Mouse (Mus musculus) intestine, postnatal 0 days (tissue): ENCODE measurements at regions not wholly inside any gene's neighbourhood (a gene's known extent, or its start where the extent isn't known, plus 50 kb on each side); places are given as distances from the start of the nearest gene placed in this dataset.
A peak's percentile ranks its signal among the peaks of the same experiment; 100 is the strongest.

Experiments used
- ATAC-seq: fragments of 200-750 bp; cut with Nextera tagmentation; 2 replicates; pipeline ENCODE4 v1.8.0; 2017; ENCODE audit warnings: mild to moderate bottlenecking, moderate TSS enrichment, moderate library complexity
- H3K27ac ChIP-seq: fragments of 300-500 bp; sonication (generic); 2 replicates; pipeline ENCODE4 v1.5.1; 2014; ENCODE audit warnings: mild to moderate bottlenecking, low read depth, low read length, moderate library complexity
- H3K27me3 ChIP-seq: fragments of 300-500 bp; sonication (generic); replicated peaks from 2 replicates; pipeline ENCODE4 v1.6.1; 2014; ENCODE audit warnings: low read length, mixed read lengths; ENCODE audit not compliant: control insufficient read depth, insufficient read depth
- H3K36me3 ChIP-seq: fragments of 300-500 bp; sonication (generic); 2 replicates; pipeline ENCODE4 v1.6.1; 2014; ENCODE audit warnings: mild to moderate bottlenecking, moderate library complexity; ENCODE audit not compliant: control insufficient read depth, insufficient read depth
- H3K4me1 ChIP-seq: fragments of 300-500 bp; sonication (generic); replicated peaks from 2 replicates; pipeline ENCODE4 v1.6.1; 2014; ENCODE audit warnings: antibody characterized with exemption, low read length, mixed read lengths; ENCODE audit not compliant: control insufficient read depth, insufficient read depth
- H3K4me2 ChIP-seq: fragments of 300-500 bp; sonication (generic); replicated peaks from 2 replicates; pipeline ENCODE4 v1.6.1; 2014; ENCODE audit warnings: low read depth, mild to moderate bottlenecking, moderate library complexity
- H3K4me3 ChIP-seq: fragments of 300-500 bp; sonication (generic); 2 replicates; pipeline ENCODE4 v1.5.1; 2014; ENCODE audit warnings: low read depth, low read length
- H3K9ac ChIP-seq: fragments of 300-500 bp; sonication (generic); 2 replicates; pipeline ENCODE4 v1.6.1; 2014; ENCODE audit warnings: mild to moderate bottlenecking, low read depth, low read length
- H3K9me3 ChIP-seq: fragments of 300-500 bp; sonication (generic); 2 replicates; pipeline ENCODE4 v1.6.1; 2016; ENCODE audit warnings: mixed run types; ENCODE audit not compliant: control insufficient read depth
- CTCF ChIP-seq: sonication (generic); IDR thresholded peaks from 2 replicates; pipeline ENCODE4 v1.5.1; 2016; ENCODE audit warnings: low read depth, mild to moderate bottlenecking, control low read depth, antibody characterized with exemption, moderate library complexity
- WGBS: fragments of 180-500 bp; shearing (Covaris S2); extraction: QIAGEN DNeasy Blood & Tissue Kit; methylation state at CpG from one replicate; pipeline ENCODE4 v1.1.7; 2014; 5-methylcytosine and 5-hydroxymethylcytosine counted together

- Histone ChIP-seq H3K36me3 (no peaks in the 10 kb centered on the region), H3K27me3 (no peaks in the 10 kb centered on the region), H3K4me2 (no peak overlapping the region), H3K4me1 (no peaks in the 10 kb centered on the region), H3K9ac (no peak overlapping the region), H3K27ac (no peak overlapping the region), H3K9me3 (no peaks in the 10 kb centered on the region), H3K4me3 (no peak overlapping the region)
- no peak for TF ChIP-seq CTCF
- ATAC-seq = no peak
- 95% methylated on average over 1 of the region's 1 CpGs for WGBS
These were observed 98.2 kb downstream of the Rpl36a-ps1 start for GRCm38 (mm10) chr14:98895933-98896332.

GRCm38 (mm10) chr14:98892670-98893069 lies 101.4 kb downstream of the Rpl36a-ps1 start:
- no peak overlapping the region for H3K9ac ChIP-seq
- H3K4me2 ChIP-seq = no peak overlapping the region
- WGBS = 55% methylated on average over 3 of the region's 3 CpGs
- no peak for ATAC-seq
- H3K4me3 ChIP-seq = no peak overlapping the region
- H3K4me1 ChIP-seq = no peaks in the 10 kb centered on the region
- no peaks in the 10 kb centered on the region for H3K36me3 ChIP-seq
- H3K27ac ChIP-seq = no peak overlapping the region
- TF ChIP-seq CTCF = no peak
- H3K27me3 ChIP-seq = no peaks in the 10 kb centered on the region
- no peaks in the 10 kb centered on the region for H3K9me3 ChIP-seq

GRCm38 (mm10) chr14:98891252-98891947 lies 102.7 kb downstream of the Rpl36a-ps1 start:
- 66% methylated on average over 5 of the region's 5 CpGs for WGBS
- H3K27me3 ChIP-seq = no peaks in the 10 kb centered on the region
- H3K4me1 ChIP-seq = no peaks in the 10 kb centered on the region

GRCm38 (mm10) chr14:98887588-98887987 lies 106.5 kb downstream of the Rpl36a-ps1 start:
- Histone ChIP-seq H3K9me3 (no peaks in the 10 kb centered on the region), H3K9ac (no peak overlapping the region), H3K4me1 (no peaks in the 10 kb centered on the region), H3K36me3 (no peaks in the 10 kb centered on the region), H3K4me3 (no peak overlapping the region), H3K4me2 (no peak overlapping the region), H3K27me3 (no peaks in the 10 kb centered on the region), H3K27ac (no peak overlapping the region)
- TF ChIP-seq CTCF = no peak
- WGBS = 81% methylated on average over 2 of the region's 2 CpGs
- no peak for ATAC-seq

More at GRCm38 (mm10) chr14:98891252-98891947, 102.7 kb downstream of the Rpl36a-ps1 start:
- Histone ChIP-seq H3K36me3 (no peaks in the 10 kb centered on the region), H3K27ac (no peak overlapping the region), H3K9ac (no peak overlapping the region), H3K4me2 (no peak overlapping the region), H3K4me3 (0 out of 2 replicates have a peak overlapping the region, but pooled peaks have one; percentile 5), H3K9me3 (no peaks in the 10 kb centered on the region)
- ATAC-seq = no peak
- TF ChIP-seq CTCF = no peak

GRCm38 (mm10) chr14:98886982-98887381 lies 107.1 kb downstream of the Rpl36a-ps1 start:
- WGBS = 13% methylated on average over 1 of the region's 1 CpGs
- Histone ChIP-seq H3K9me3 (no peaks in the 10 kb centered on the region), H3K27me3 (no peaks in the 10 kb centered on the region), H3K9ac (no peak overlapping the region), H3K36me3 (no peaks in the 10 kb centered on the region), H3K27ac (no peak overlapping the region), H3K4me1 (no peaks in the 10 kb centered on the region), H3K4me2 (no peak overlapping the region), H3K4me3 (no peak overlapping the region)
- peak; percentile 60 for TF ChIP-seq CTCF
- no peak for ATAC-seq

- 71% methylated on average over 10 of the region's 10 CpGs for WGBS
- Histone ChIP-seq H3K4me3 (no peak overlapping the region), H3K4me1 (no peaks in the 10 kb centered on the region), H3K27me3 (no peaks in the 10 kb centered on the region), H3K9me3 (no peaks in the 10 kb centered on the region), H3K36me3 (no peaks in the 10 kb centered on the region), H3K4me2 (no peak overlapping the region), H3K9ac (no peak overlapping the region), H3K27ac (no peak overlapping the region)
- no peak for ATAC-seq
- TF ChIP-seq CTCF = no peak
These were observed 111.5 kb downstream of the Rpl36a-ps1 start for GRCm38 (mm10) chr14:98882586-98882985.

- Histone ChIP-seq H3K36me3 (no peaks in the 10 kb centered on the region), H3K27ac (no peak overlapping the region), H3K4me2 (no peak overlapping the region), H3K4me3 (no peak overlapping the region), H3K9me3 (no peaks in the 10 kb centered on the region), H3K4me1 (no peaks in the 10 kb centered on the region), H3K9ac (no peak overlapping the region), H3K27me3 (no peaks in the 10 kb centered on the region)
- ATAC-seq = no peak
- WGBS = 64% methylated on average over 3 of the region's 3 CpGs
- TF ChIP-seq CTCF = no peak
These were observed 116.2 kb downstream of the Rpl36a-ps1 start for GRCm38 (mm10) chr14:98877956-98878355.
